Mouse (Mus musculus): ENCODE measurements around the gene Map2k2. TPM values are rescaled to one million over a fixed set of nuclear protein-coding genes. Genes with fewer than 3 reads are reported as not detected.

The Map2k2 gene
- polyA plus RNA-seq, 2 experiments: 60.3 to 90.0 TPM

DNA sequence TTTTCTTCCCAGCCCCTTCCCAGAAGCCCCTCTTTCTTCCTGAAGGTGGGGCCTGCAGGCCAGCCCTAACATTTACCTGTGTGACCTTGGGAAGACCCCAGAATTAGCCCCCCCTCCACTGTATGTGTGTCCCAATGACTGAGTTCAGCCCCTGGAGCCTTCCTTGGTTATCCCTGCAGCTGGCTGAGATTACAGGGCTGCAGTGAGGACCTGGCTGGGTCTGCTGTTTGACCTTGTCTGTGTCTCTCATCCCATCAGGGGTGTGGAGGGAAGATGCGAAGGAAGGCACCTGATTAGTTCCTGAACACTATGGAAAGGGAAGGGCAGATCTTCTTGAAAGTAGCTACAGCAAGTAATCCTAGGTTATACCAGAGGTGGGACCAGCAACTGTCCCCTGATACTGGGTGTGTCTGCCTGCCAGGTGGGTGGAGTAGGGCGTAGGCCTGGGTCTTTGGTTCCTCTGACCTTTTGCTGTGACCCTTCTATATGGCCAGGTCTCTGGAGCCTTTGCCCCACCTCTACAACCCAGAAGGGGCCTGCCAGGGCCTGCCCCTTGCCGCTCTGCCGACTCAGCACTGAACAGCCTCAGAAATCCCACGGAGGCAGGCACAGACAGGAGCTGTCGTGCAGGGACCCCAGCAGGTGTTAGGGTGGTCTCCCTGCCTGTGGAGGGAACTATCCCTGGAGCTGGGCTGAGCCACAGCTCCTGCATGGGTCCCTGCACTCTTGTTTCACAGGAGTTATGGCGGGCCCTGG is 35.9 kb downstream of the Map2k2 start:
- Histone ChIP-seq H3K27me3 (ENCODE audit: control insufficient read depth, insufficient read depth, low read length) (no peaks in the 10 kb centered on the region), H3K4me1 (replicated peaks; ENCODE audit: control insufficient read depth in 2 of 2, insufficient read depth in 2 of 2, low read length in 1 of 2) (peaks cover 32% of the 10 kb centered on the region in 2 experiments), H3K36me3 (replicated peaks; ENCODE audit: control insufficient read depth, insufficient read depth, low read depth) (peaks cover 47% of the 10 kb centered on the region), H3K9ac (replicated peaks) (peak overlapping the region; percentile 10; the same call in 1 of the 2 replicates), H3K9me3 (ENCODE audit: control insufficient read depth, low read length) (no peaks in the 10 kb centered on the region), H3K4me2 (ENCODE audit: low read depth) (peak overlapping the region; percentile 91), H3K4me3 (ENCODE audit: insufficient read depth in 1 of 2, low read depth in 2 of 2, low read length in 2 of 2) (peak overlapping the region in 1 of 2 experiments; percentile 6; a peak in 1 of 4 replicates), H3K27ac (peak overlapping the region; percentile 6; the same call in 1 of the 2 replicates)
- TF ChIP-seq CTCF (IDR thresholded peaks at IDR 0.05; ENCODE audit: low read depth) (no peak), EP300 (IDR thresholded peaks at IDR 0.05; ENCODE audit: low read depth) (no peak)
- ATAC-seq (ENCODE audit: insufficient read depth) (no peak), DNase-seq (ENCODE audit: low read depth in 3 of 3, low spot score in 3 of 3) (no peak)
- WGBS (ENCODE audit: insufficient replicate concordance): 76% methylated on average over 7 of the region's 7 CpGs

DNA sequence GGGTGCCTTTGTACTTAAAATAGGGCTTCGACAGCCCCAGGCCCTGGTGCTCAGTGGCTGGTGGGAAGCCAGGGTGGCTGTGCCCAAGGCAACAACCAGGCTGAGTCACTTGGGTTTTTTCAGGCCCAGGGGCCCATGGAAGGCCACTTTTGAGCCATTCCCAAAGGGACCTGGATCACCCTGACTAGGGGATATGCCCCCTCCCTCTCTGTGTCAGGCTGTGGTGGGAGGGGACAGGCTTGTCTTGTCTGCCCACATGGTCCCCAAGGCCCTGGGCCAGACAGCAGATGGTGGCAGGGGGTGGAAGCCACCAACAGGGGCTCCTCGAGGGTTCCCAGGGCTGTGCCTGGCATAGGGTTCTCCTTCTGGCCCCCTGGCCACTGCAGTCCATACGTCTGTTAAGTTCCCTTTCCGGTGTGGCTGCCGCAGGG is 36.9 kb downstream of the Map2k2 start:
- DNase-seq (ENCODE audit: low read depth in 3 of 3, low spot score in 3 of 3): no peak
- Histone ChIP-seq H3K4me3 (ENCODE audit: insufficient read depth in 1 of 2, low read depth in 2 of 2, low read length in 2 of 2) (no peak overlapping the region), H3K9ac (replicated peaks) (no peak overlapping the region), H3K27me3 (ENCODE audit: control insufficient read depth, insufficient read depth, low read length) (no peaks in the 10 kb centered on the region), H3K27ac (no peak overlapping the region), H3K36me3 (replicated peaks; ENCODE audit: control insufficient read depth, insufficient read depth, low read depth) (peaks cover 57% of the 10 kb centered on the region), H3K9me3 (ENCODE audit: control insufficient read depth, low read length) (no peaks in the 10 kb centered on the region), H3K4me2 (ENCODE audit: low read depth) (no peak overlapping the region), H3K4me1 (replicated peaks; ENCODE audit: control insufficient read depth in 2 of 2, insufficient read depth in 2 of 2, low read length in 1 of 2) (peaks cover 32% of the 10 kb centered on the region in 2 experiments)
- no peak for ATAC-seq (ENCODE audit: insufficient read depth)
- 67% methylated on average over 5 of the region's 5 CpGs for WGBS (ENCODE audit: insufficient replicate concordance)
- TF ChIP-seq CTCF (IDR thresholded peaks at IDR 0.05; ENCODE audit: low read depth) (no peak), EP300 (IDR thresholded peaks at IDR 0.05; ENCODE audit: low read depth) (no peak)

DNA sequence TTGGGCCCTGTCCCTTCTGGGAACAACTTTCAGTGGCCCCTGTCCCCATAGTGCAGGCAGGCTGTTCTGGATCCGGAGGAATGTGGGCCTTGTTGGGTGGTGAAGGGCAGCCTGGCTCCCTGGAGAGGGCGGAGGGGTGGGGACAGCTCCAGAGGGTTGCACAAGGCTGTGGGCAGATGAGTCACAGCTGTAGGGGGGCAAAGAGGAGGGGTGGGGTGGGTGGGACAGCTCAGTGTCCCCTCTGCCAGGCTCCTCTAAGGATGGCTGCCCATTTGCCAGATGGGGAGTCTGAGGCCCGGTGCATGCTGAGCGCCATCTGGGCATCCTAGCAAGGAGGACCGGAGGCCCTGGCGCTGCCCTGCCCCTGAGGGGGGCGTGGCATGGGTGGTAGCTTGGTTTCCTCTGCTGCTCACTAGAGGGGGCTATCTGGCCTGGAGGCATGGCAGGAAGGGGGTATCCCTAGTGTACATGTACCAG is 37.5 kb downstream of the Map2k2 start:
- peaks cover 63% of the 10 kb centered on the region for H3K36me3 ChIP-seq (replicated peaks; ENCODE audit: control insufficient read depth, insufficient read depth, low read depth)
- no peak for DNase-seq (ENCODE audit: low read depth in 3 of 3, low spot score in 3 of 3)
- 77% methylated on average over 7 of the region's 7 CpGs for WGBS (ENCODE audit: insufficient replicate concordance)
- no peak overlapping the region for H3K27ac ChIP-seq
- no peaks in the 10 kb centered on the region for H3K9me3 ChIP-seq (ENCODE audit: control insufficient read depth, low read length)
- H3K27me3 ChIP-seq (ENCODE audit: control insufficient read depth, insufficient read depth, low read length): no peaks in the 10 kb centered on the region
- H3K9ac ChIP-seq (replicated peaks): no peak overlapping the region
- no peak overlapping the region for H3K4me2 ChIP-seq (ENCODE audit: low read depth)
- H3K4me1 ChIP-seq (replicated peaks; ENCODE audit: control insufficient read depth in 2 of 2, insufficient read depth in 2 of 2, low read length in 1 of 2): peaks cover 32% of the 10 kb centered on the region in 2 experiments
- H3K4me3 ChIP-seq (ENCODE audit: insufficient read depth in 1 of 2, low read depth in 2 of 2, low read length in 2 of 2): no peak overlapping the region
- TF ChIP-seq CTCF (IDR thresholded peaks at IDR 0.05; ENCODE audit: low read depth) (peak; percentile 21; the same call in 1 of the 2 replicates), EP300 (IDR thresholded peaks at IDR 0.05; ENCODE audit: low read depth) (no peak)
- ATAC-seq (ENCODE audit: insufficient read depth): no peak

DNA sequence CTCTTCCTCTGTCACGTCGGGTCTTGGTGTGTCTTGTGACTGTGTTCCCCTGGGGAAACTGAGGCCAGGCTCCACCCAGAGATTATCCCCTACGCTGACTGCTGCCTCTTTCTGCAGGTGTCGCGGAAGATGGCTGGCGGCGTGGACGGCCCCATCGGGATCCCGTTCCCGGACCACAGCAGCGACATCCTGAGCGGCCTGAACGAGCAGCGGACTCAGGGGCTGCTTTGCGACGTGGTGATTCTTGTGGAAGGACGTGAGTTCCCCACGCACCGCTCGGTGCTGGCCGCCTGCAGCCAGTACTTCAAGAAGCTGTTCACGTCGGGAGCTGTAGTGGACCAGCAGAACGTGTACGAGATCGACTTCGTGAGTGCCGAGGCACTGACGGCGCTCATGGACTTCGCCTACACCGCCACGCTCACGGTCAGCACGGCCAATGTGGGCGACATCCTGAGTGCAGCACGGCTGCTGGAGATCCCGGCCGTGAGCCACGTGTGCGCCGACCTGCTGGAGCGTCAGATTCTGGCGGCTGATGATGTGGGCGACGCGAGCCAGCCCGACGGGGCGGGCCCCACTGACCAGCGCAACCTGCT is 38.2 kb downstream of the Map2k2 start:
- H3K9ac ChIP-seq (replicated peaks): no peak overlapping the region
- H3K36me3 ChIP-seq (replicated peaks; ENCODE audit: control insufficient read depth, insufficient read depth, low read depth): peaks cover 70% of the 10 kb centered on the region
- no peak overlapping the region for H3K27ac ChIP-seq
- H3K9me3 ChIP-seq (ENCODE audit: control insufficient read depth, low read length): no peaks in the 10 kb centered on the region
- no peak for TF ChIP-seq EP300 (IDR thresholded peaks at IDR 0.05; ENCODE audit: low read depth)
- TF ChIP-seq CTCF (IDR thresholded peaks at IDR 0.05; ENCODE audit: low read depth): no peak
- H3K27me3 ChIP-seq (ENCODE audit: control insufficient read depth, insufficient read depth, low read length): no peaks in the 10 kb centered on the region
- 93% methylated on average over 52 of the region's 52 CpGs for WGBS (ENCODE audit: insufficient replicate concordance)
- no peak for ATAC-seq (ENCODE audit: insufficient read depth)
- no peak overlapping the region for H3K4me3 ChIP-seq (ENCODE audit: insufficient read depth in 1 of 2, low read depth in 2 of 2, low read length in 2 of 2)
- no peak for DNase-seq (ENCODE audit: low read depth in 3 of 3, low spot score in 3 of 3)
- peaks cover 29% of the 10 kb centered on the region in 2 experiments for H3K4me1 ChIP-seq (replicated peaks; ENCODE audit: control insufficient read depth in 2 of 2, insufficient read depth in 2 of 2, low read length in 1 of 2)
- H3K4me2 ChIP-seq (ENCODE audit: low read depth): no peak overlapping the region

DNA sequence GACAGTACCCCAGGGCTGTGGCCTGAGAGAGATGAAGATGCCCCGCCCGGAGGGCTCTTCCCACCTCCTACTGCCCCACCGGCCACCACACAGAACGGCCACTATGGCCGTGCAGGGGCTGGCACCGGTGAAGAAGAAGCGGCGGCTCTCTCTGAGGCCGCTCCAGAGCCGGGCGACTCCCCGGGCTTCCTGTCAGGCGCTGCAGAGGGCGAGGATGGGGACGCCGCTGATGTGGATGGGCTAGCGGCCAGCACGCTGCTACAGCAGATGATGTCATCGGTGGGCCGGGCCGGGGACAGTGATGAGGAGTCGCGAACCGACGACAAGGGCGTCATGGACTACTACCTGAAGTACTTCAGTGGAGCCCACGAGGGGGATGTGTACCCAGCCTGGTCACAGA is 39.0 kb downstream of the Map2k2 start:
- Histone ChIP-seq H3K9ac (replicated peaks) (no peak overlapping the region), H3K36me3 (replicated peaks; ENCODE audit: control insufficient read depth, insufficient read depth, low read depth) (peaks cover 78% of the 10 kb centered on the region), H3K4me1 (replicated peaks; ENCODE audit: control insufficient read depth in 2 of 2, insufficient read depth in 2 of 2, low read length in 1 of 2) (peaks cover 22 to 23% of the 10 kb centered on the region in 2 experiments), H3K9me3 (ENCODE audit: control insufficient read depth, low read length) (no peaks in the 10 kb centered on the region), H3K27me3 (ENCODE audit: control insufficient read depth, insufficient read depth, low read length) (no peaks in the 10 kb centered on the region), H3K27ac (no peak overlapping the region), H3K4me2 (ENCODE audit: low read depth) (no peak overlapping the region), H3K4me3 (ENCODE audit: insufficient read depth in 1 of 2, low read depth in 2 of 2, low read length in 2 of 2) (no peak overlapping the region)
- no peak for TF ChIP-seq CTCF (IDR thresholded peaks at IDR 0.05; ENCODE audit: low read depth)
- TF ChIP-seq EP300 (IDR thresholded peaks at IDR 0.05; ENCODE audit: low read depth): no peak
- 87% methylated on average over 27 of the region's 27 CpGs for WGBS (ENCODE audit: insufficient replicate concordance)
- DNase-seq (ENCODE audit: low read depth in 3 of 3, low spot score in 3 of 3) (no peak), ATAC-seq (ENCODE audit: insufficient read depth) (no peak)

All from liver, embryonic 14.5 days (tissue).